Mouse (Mus musculus) forebrain, embryonic 15.5 days (tissue): ENCODE measurements around the gene Katnb1. TPM values are rescaled to one million over a fixed set of nuclear protein-coding genes. Genes with fewer than 3 reads are reported as not detected.

Experiments
- ATAC-seq: fragments of 200-750 bp; cut with Nextera tagmentation; replicated peaks from 2 replicates; pipeline ENCODE4 v1.8.0; 2017; ENCODE audit warnings: mild to moderate bottlenecking, moderate TSS enrichment, moderate library complexity
- H3K27ac ChIP-seq: fragments of 300-500 bp; sonication (generic); replicated peaks from 2 replicates; pipeline ENCODE4 v1.5.1; 2015; ENCODE audit warnings: mild to moderate bottlenecking, inconsistent platforms
- H3K27me3 ChIP-seq: fragments of 300-500 bp; sonication (generic); 2 replicates; pipeline ENCODE4 v1.6.1; 2015; ENCODE audit warnings: inconsistent platforms
- H3K36me3 ChIP-seq: fragments of 300-500 bp; sonication (generic); 2 replicates; pipeline ENCODE4 v1.6.1; 2015; ENCODE audit warnings: mild to moderate bottlenecking, inconsistent platforms
- H3K4me1 ChIP-seq: fragments of 300-500 bp; sonication (generic); 2 replicates; pipeline ENCODE4 v1.6.1; 2015; ENCODE audit warnings: inconsistent platforms
- H3K4me2 ChIP-seq: fragments of 300-500 bp; sonication (generic); replicated peaks from 2 replicates; pipeline ENCODE4 v1.6.1; 2015; ENCODE audit warnings: mild to moderate bottlenecking, inconsistent platforms
- H3K4me3 ChIP-seq: fragments of 300-500 bp; sonication (generic); 2 replicates; pipeline ENCODE4 v1.5.1; 2015; ENCODE audit warnings: mild to moderate bottlenecking, inconsistent platforms
- H3K9ac ChIP-seq: fragments of 300-500 bp; sonication (generic); replicated peaks from 2 replicates; pipeline ENCODE4 v1.6.1; 2015; ENCODE audit warnings: mild to moderate bottlenecking, inconsistent platforms
- H3K9me3 ChIP-seq: fragments of 300-500 bp; sonication (generic); 2 replicates; pipeline ENCODE4 v1.6.1; 2016; ENCODE audit warnings: inconsistent platforms
- WGBS: fragments of 180-500 bp; shearing (Covaris S2); methylation state at CpG from one replicate; pipeline ENCODE4 v1.1.7; 2015; ENCODE audit warnings: mixed read lengths; 5-methylcytosine and 5-hydroxymethylcytosine counted together
- polyA plus RNA-seq: library from polyadenylated mRNA; unstranded; fragments of >200 nt; fragmentation: Nextera tagmentation; extraction: Ambion mirVana; gene quantifications from 2 replicates; pipeline ENCODE4 v1.2.1, GENCODE M21; 2015

Katnb1 gene
- polyA plus RNA-seq, 1 experiment from 2014 or later = 41.8 TPM

DNA sequence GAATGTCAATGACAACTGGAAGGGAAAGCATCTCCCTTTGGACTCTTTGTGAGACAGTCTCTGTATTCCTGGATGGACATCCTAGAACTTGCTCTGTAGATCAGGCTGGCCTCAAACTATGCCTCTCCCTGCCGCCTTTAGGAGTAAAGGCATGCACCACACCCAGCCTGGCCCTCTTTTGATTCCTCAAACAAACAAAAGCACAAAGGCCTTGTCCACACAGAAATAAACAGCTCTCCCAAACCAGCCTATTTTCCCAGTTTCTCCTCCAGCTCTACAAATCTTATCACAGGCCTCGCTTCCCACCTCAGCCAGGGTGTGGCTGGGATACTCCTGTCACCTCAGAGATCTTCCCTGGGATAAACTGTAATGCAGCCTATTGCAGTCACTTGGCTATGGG lies 53.2 kb downstream of the Katnb1 start:
- no peak overlapping the region for H3K4me2 ChIP-seq
- H3K9ac ChIP-seq = no peak overlapping the region
- H3K27ac ChIP-seq = no peak overlapping the region
- peaks cover 17% of the 10 kb centered on the region for H3K4me1 ChIP-seq
- no peaks in the 10 kb centered on the region for H3K9me3 ChIP-seq
- ATAC-seq = no peak
- 85% methylated on average over 2 of the region's 2 CpGs for WGBS
- H3K36me3 ChIP-seq = no peaks in the 10 kb centered on the region
- H3K27me3 ChIP-seq = peaks cover 19% of the 10 kb centered on the region; the same call in 1 of the 2 replicates
- no peak overlapping the region for H3K4me3 ChIP-seq

DNA sequence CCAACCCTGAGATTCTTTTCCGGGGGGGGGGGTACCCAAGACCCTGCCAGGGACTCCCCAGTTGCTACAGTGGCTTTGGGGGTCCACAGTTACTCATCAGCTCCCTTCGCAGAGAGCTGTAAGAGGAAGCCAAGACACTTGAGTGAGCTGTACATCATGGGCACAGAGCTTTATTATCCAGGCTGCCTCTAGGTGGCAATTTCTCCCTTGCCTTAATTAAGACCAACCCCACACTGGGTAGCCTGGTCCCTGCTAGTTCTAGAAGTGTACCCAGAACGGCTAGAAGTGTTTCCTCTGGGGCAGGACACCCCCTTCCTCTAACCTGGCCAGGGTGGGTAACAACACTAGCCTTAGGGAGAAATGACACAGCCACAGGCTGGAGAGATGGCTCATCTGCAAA lies 54.3 kb downstream of the Katnb1 start:
- H3K4me2 ChIP-seq = no peak overlapping the region
- peaks cover 19% of the 10 kb centered on the region; the same call in 1 of the 2 replicates for H3K27me3 ChIP-seq
- ATAC-seq = peak; percentile 29; the same call in 1 of the 2 replicates
- no peak overlapping the region for H3K9ac ChIP-seq
- H3K4me1 ChIP-seq = peaks cover 17% of the 10 kb centered on the region
- no peaks in the 10 kb centered on the region for H3K9me3 ChIP-seq
- WGBS = 42% methylated on average over 3 of the region's 3 CpGs
- no peak overlapping the region for H3K4me3 ChIP-seq
- H3K27ac ChIP-seq = no peak overlapping the region
- no peaks in the 10 kb centered on the region for H3K36me3 ChIP-seq

DNA sequence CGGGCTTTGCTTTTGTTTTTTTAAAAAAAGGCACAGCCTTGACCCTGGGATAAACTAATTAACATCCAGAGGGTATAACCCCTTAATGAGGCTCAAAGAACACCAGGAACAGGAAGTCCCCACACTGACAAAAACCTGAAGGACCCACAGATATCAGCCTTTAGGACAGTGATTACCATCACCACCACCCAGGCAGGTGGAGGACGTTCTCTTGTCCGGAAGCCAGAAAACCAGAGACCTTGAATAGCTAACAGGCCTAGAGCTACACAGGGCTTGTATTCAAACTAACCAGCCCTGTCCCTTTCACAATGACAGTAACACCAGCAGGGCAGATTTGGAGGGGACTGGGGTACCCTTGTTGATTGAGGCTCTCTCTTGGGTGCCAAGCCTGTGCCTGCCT lies 55.2 kb downstream of the Katnb1 start:
- H3K4me3 ChIP-seq = no peak overlapping the region
- H3K27ac ChIP-seq = no peak overlapping the region
- peaks cover 19% of the 10 kb centered on the region; the same call in 1 of the 2 replicates for H3K27me3 ChIP-seq
- WGBS = 66% methylated on average over 3 of the region's 3 CpGs
- no peaks in the 10 kb centered on the region for H3K36me3 ChIP-seq
- no peak overlapping the region for H3K4me2 ChIP-seq
- no peaks in the 10 kb centered on the region for H3K9me3 ChIP-seq
- no peak for ATAC-seq
- H3K4me1 ChIP-seq = peaks cover 22% of the 10 kb centered on the region
- no peak overlapping the region for H3K9ac ChIP-seq

DNA sequence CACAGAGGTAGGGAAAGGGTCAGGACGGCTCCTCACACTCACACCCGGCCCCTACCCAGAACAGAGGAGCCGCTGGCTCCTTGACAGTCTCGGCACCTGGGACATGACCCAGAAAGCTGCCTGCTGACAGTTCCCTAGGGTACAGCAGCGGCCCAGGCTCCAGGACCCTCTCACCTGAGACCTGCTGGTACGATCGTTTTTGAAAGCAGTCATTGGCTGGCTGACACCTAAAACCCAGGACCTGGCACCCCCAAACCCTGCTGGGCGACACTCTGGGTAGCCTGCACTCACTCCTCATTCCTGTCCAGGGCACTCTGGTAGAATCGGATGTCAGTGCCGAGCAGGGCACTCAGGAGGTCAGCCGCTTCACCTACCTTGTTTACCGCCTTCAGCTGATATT lies 56.2 kb downstream of the Katnb1 start:
- Histone ChIP-seq H3K4me2 (peak overlapping the region; percentile 47; the same call in 1 of the 2 replicates), H3K27ac (no peak overlapping the region), H3K27me3 (peaks cover 19% of the 10 kb centered on the region; the same call in 1 of the 2 replicates), H3K9me3 (no peaks in the 10 kb centered on the region), H3K4me3 (no peak overlapping the region), H3K9ac (no peak overlapping the region), H3K36me3 (no peaks in the 10 kb centered on the region), H3K4me1 (peaks cover 31% of the 10 kb centered on the region)
- no peak for ATAC-seq
- 22% methylated on average over 12 of the region's 12 CpGs for WGBS

DNA sequence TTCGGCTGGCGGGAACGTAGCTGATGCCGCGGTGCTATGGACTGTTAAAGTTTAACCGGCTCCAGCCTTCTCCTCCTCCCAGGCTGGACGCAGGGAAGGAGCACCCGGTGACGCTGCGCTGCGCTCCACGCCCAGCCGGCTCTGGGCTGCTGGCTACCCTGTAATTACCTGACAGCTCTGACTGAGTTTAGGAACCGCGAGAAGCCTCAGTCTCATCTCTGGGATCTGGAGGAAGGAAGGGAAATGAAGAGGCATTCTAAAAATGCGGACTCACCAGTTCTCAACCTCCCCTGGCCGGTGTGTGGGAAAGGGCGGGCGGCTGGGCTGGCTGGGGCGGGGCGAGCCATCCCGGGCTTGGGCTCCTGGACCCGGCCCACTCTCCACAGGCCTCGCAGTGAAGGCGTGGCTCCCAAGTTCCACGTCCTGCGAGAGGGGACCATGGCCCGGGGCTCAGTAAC lies 56.7 kb downstream of the Katnb1 start:
- H3K27me3 ChIP-seq = peaks cover 19% of the 10 kb centered on the region; the same call in 1 of the 2 replicates
- peak overlapping the region; percentile 47 for H3K4me2 ChIP-seq
- WGBS = 5% methylated on average over 28 of the region's 28 CpGs
- H3K9ac ChIP-seq = 0 out of 2 replicates have a peak overlapping the region, but pooled peaks have one; percentile 8
- peaks cover 33% of the 10 kb centered on the region for H3K4me1 ChIP-seq
- H3K4me3 ChIP-seq = peak overlapping the region; percentile 17
- no peaks in the 10 kb centered on the region for H3K9me3 ChIP-seq
- H3K36me3 ChIP-seq = no peaks in the 10 kb centered on the region
- ATAC-seq = no peak
- no peak overlapping the region for H3K27ac ChIP-seq

DNA sequence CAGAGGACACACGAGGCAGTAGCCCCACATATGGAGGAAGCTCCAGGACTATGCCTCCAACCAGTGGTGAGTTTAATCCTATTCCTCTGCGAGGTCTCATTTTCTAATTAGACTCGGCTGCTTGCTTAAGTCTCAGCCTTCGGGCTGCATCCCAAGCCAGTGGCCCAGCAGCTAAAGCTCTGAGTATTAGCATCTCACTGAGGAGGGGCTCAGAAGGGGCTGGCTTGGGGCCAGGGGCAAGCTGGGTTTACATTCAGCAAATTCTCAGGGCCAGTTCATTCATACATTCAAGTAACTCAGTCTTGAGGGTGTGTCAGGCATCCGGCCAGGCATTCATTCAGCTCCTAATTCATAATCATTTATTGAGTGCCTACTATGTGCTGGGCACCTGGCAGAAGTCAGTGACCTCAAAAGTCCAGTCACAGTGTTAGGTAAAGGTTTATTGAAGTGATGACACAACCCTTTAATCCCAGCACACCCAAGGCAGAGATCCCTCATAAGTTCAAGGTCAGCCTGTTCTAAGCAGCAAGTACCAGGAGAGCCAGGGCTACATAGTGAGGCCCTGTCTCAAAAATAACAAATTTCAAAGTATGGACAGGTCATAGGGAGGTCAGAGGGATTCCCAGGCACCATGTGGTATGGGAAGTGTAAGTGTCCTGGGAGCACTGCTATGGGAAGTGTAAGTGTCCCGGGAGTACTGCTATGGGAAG lies 57.5 kb downstream of the Katnb1 start:
- H3K9ac ChIP-seq = 0 out of 2 replicates have a peak overlapping the region, but pooled peaks have one; percentile 8
- WGBS = 14% methylated on average over 6 of the region's 6 CpGs
- H3K9me3 ChIP-seq = no peaks in the 10 kb centered on the region
- H3K27ac ChIP-seq = no peak overlapping the region
- no peaks in the 10 kb centered on the region for H3K36me3 ChIP-seq
- H3K4me3 ChIP-seq = 0 out of 2 replicates have a peak overlapping the region, but pooled peaks have one; percentile 17
- peaks cover 19% of the 10 kb centered on the region; the same call in 1 of the 2 replicates for H3K27me3 ChIP-seq
- H3K4me1 ChIP-seq = peaks cover 41% of the 10 kb centered on the region
- peak overlapping the region; percentile 47 for H3K4me2 ChIP-seq
- ATAC-seq = 0 out of 2 replicates have a peak, but pooled peaks have one; percentile 4

DNA sequence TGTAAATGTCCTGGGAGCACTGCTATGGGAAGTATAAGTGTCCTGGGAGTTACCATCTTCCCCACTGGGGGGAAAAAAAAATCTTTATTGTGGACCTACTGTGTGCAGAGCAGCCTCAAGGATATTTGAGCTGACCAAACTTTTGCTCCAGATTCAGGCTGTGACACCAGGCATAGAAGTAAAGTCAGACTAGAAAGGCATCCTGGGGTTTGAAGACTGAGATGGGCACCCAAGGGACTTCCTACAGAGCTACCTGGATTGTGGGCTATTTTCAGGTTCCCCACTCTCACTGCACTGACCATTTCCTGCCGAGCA lies 58.0 kb downstream of the Katnb1 start:
- Histone ChIP-seq H3K27me3 (peaks cover 19% of the 10 kb centered on the region; the same call in 1 of the 2 replicates), H3K4me3 (no peak overlapping the region), H3K9me3 (no peaks in the 10 kb centered on the region), H3K4me1 (peaks cover 45% of the 10 kb centered on the region), H3K4me2 (no peak overlapping the region), H3K9ac (no peak overlapping the region), H3K27ac (no peak overlapping the region), H3K36me3 (no peaks in the 10 kb centered on the region)
- WGBS = 56% methylated on average over 1 of the region's 1 CpGs
- ATAC-seq = no peak

DNA sequence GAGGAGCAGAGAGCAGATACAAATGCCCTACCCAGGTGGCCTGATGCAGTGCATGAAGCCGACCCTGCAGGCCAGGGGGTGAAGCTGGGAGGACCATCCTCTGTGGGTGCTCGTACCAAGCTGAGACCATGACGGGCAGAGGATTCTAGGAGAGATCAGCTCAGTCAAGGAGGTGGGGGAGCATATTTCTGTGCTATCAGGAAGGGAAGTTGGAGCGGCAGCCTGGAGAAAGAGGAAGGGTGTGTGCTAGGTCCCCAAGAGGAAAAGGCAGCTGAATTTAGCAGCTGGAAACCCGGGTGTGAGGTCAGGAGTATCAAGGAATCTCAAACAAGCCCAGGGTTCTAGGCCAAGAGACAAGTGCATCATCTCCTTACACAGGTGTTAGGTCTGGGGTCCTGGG lies 59.6 kb downstream of the Katnb1 start:
- Histone ChIP-seq H3K27ac (no peak overlapping the region), H3K4me3 (no peak overlapping the region), H3K9ac (no peak overlapping the region), H3K27me3 (peaks cover 19% of the 10 kb centered on the region; the same call in 1 of the 2 replicates), H3K4me1 (peaks cover 45% of the 10 kb centered on the region), H3K9me3 (no peaks in the 10 kb centered on the region), H3K4me2 (no peak overlapping the region), H3K36me3 (no peaks in the 10 kb centered on the region)
- WGBS = 80% methylated on average over 5 of the region's 5 CpGs
- ATAC-seq = no peak

DNA sequence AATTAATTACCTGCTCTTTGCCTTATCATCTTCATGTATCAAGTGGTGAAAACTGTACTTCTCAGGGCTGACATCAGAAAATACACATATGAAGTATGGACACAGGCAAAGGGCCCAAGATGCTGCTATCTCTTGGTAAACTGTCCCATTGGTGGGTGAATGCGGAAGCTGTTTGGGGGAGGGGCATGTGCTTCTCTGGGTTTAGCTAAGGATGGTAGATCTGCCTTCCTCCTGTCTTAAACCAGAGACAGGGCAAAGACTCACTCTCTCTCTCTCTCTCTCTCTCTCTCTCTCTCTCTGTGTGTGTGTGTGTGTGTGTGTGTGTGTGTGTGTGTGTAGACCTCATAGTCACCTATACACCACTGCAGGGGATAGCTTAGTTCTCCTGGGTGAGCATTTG lies 60.0 kb downstream of the Katnb1 start:
- no peak overlapping the region for H3K4me2 ChIP-seq
- no peak overlapping the region for H3K9ac ChIP-seq
- H3K4me3 ChIP-seq = no peak overlapping the region
- no peak for ATAC-seq
- H3K9me3 ChIP-seq = no peaks in the 10 kb centered on the region
- H3K36me3 ChIP-seq = no peaks in the 10 kb centered on the region
- H3K27ac ChIP-seq = no peak overlapping the region
- 95% methylated on average over 1 of the region's 1 CpGs for WGBS
- peaks cover 19% of the 10 kb centered on the region; the same call in 1 of the 2 replicates for H3K27me3 ChIP-seq
- peaks cover 45% of the 10 kb centered on the region for H3K4me1 ChIP-seq

DNA sequence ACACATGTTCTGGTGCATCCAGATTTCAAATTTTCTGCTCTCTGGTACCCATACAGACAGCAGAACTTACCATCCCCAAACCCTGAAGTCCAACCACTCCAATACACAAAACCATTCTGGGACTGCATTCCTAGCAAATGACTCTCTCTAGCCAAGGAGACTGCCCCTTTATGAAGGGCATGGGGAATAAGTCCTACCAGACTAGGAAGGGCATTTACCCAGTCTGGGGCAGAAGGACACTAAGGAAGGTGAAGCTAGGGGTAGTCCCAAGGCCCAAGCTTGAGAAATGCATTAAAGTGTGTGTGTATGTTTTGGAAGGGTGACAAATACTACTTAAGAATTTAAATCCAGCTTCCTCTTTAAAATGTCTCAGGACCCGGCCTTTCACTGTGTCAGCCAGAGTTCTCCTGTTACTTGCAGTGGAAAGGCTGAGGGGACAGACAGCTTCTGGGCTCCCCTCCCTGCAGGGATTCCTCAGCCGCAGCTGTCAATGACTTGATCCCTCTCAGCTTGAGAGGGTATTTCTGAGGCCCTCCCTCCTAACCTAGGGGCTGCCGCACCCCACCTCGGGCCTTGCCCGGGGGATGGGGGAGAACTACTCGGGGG lies 60.6 kb downstream of the Katnb1 start:
- peak overlapping the region; percentile 83 for H3K4me2 ChIP-seq
- peak overlapping the region; percentile 74 for H3K4me3 ChIP-seq
- H3K36me3 ChIP-seq = no peaks in the 10 kb centered on the region
- peak overlapping the region; percentile 76 for H3K9ac ChIP-seq
- no peaks in the 10 kb centered on the region for H3K9me3 ChIP-seq
- peaks cover 45% of the 10 kb centered on the region for H3K4me1 ChIP-seq
- ATAC-seq = no peak; the same call in 1 of the 2 replicates
- H3K27me3 ChIP-seq = peaks cover 13% of the 10 kb centered on the region; the same call in 1 of the 2 replicates
- peak overlapping the region; percentile 70 for H3K27ac ChIP-seq
- 4% methylated on average over 6 of the region's 6 CpGs for WGBS

DNA sequence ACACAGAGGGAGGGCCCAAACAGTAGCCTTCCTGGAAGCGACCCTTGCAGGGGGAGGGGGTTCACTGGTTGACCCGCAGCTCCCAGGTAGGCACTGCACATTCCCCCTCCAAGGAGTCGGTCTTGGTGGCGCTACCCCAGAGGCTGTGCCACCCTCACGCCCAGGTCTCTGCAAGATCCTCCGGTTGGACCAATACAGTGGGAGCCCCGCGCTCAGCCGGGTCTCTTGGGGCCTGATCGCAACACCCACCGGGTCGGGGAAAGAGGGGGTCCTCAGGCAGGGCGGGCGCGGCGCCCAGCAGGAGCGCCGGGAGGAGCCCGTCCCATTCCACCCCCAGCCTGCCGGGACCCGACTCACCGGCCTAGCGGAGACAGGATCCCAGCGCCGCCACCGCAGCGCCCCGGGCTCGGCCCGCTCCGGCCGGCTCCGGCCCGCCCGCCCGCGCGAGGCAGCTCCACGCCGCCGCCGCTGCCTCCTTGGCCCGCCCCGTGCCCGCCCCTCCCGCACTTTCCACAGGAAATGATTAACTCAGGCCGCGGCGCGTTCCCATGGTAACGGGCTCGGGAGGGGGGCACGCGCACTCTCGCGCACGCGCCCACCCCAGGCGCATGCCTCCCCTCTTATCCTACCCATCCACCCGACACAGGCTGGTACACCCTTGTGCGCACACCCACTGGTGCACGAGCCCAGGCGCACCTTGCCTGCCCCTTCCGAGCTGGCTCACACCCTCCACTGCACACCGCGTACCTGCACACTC lies 61.3 kb downstream of the Katnb1 start:
- Histone ChIP-seq H3K9me3 (no peaks in the 10 kb centered on the region), H3K27me3 (peaks cover 6% of the 10 kb centered on the region; the same call in 1 of the 2 replicates), H3K36me3 (no peaks in the 10 kb centered on the region), H3K4me2 (peak overlapping the region; percentile 83), H3K9ac (peak overlapping the region; percentile 76), H3K4me1 (peaks cover 43% of the 10 kb centered on the region), H3K27ac (peak overlapping the region; percentile 70), H3K4me3 (peak overlapping the region; percentile 74)
- ATAC-seq = peak; percentile 85
- 1% methylated on average over 63 of the region's 66 CpGs for WGBS
